Mouse (Mus musculus) cortical plate, adult 2 months (tissue): ENCODE results near the gene Mov10. TPM values are rescaled to one million over a fixed set of nuclear protein-coding genes. Genes with fewer than 3 reads are reported as not detected.
"Not testable (repeated sequence)": the region's sequence is repeated elsewhere in the genome, so short reads cannot be mapped to it uniquely, and the experiment has no call there.

Experiments
- H3K27ac ChIP-seq: fragments of 200-500 bp; 2 replicates; pipeline ENCODE4 v1.5.1; 2012; ENCODE audit warnings: low read length, control low read depth, inconsistent platforms; ENCODE audit not compliant: insufficient read depth
- H3K4me1 ChIP-seq: fragments of 200-500 bp; 2 replicates; pipeline ENCODE4 v1.6.1; 2011; ENCODE audit warnings: low read length; ENCODE audit not compliant: control insufficient read depth, insufficient read depth
- H3K4me3 ChIP-seq: fragments of 200-500 bp; 2 replicates; pipeline ENCODE4 v1.5.1; 2011; ENCODE audit warnings: mild to moderate bottlenecking, low read length, control low read depth; ENCODE audit not compliant: insufficient read depth
- CTCF ChIP-seq: fragments of 200-500 bp; IDR thresholded peaks from 2 replicates; pipeline ENCODE4 v1.5.1; 2011; ENCODE audit warnings: mild to moderate bottlenecking, control low read depth, low read length; ENCODE audit not compliant: insufficient read depth; ENCODE audit errors: extremely low read depth
- POLR2A ChIP-seq: fragments of 200-500 bp; IDR thresholded peaks from 2 replicates; pipeline ENCODE4 v1.6.1; 2011; ENCODE audit warnings: mild to moderate bottlenecking, low read length, control low read depth; ENCODE audit not compliant: insufficient read depth; ENCODE audit errors: extremely low read depth
- polyA plus RNA-seq: library from polyadenylated mRNA; depleted of rRNA; stranded (reverse); fragments of >200 nt; gene quantifications from 2 replicates; pipeline ENCODE4 v1.2.3, GENCODE M21; 2012; rRNA removed

The Mov10 gene
- polyA plus RNA-seq: 11.8 and 13.4 TPM in 2 replicates

DNA sequence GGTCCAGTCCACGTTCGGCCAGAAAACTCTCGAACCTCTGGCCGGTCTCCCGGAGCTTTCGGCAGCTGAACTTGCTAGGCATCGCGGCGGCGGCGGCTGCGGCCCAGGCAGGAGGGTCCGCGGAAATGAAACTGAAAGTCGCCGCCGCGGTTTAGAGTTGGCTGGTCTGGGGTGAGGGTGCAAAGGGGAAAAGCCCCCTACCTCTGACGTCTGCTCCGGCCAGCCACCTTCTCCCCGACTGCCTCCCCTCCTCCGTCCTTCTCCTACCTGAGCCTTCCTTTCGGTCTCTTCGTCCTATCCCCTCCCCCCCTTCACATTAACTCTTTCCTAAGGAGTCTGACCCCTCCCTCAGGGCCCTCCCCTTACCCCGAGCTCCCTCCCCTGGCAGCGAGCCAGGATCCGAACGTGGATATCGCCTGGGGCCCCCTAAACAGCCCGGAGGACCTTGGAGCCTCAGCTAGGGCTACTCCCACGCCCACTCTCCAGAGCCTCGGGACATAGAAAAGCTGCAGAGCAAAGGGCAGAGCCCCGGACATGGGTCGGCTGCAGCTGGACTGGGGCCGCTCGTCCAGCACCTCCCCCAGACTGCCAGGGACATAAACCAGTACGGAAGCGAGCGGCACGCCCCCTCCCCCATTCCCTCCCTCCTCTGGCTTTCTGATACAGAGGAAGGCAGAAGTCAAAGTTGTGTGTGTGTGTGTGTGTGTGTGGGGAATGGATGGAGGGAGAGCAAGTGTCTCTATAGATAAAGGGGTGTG, at the start of gene Mov10:
Mov10 (minus strand) TSS at position 573 of the 758 bp plus-strand sequence.
- Histone ChIP-seq H3K4me1 (peaks cover 7% of the 10 kb centered on the region; the same call in 1 of the 2 replicates), H3K4me3 (peak within 1 kb of the TSS; percentile 90), H3K27ac (peak within 1 kb of the TSS; percentile 63)
- TF ChIP-seq CTCF (no peak), POLR2A (no peak)

DNA sequence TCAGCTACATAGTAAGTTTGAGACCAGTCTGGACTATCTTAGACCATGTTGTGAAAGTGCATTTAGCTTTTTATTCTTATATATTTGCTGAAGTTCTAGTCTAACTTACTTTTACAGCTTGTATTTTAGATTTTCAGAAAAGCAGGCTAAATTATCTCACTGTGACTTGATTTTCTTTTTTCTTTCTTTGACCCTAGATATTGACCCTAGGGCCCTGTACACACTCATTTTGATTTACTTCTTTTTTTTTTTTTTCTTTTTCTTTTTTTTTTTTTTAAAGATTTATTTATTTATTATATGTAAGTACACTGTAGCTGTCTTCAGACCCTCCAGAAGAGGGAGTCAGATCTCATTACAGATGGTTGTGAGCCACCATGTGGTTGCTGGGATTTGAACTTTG, 48.3 kb upstream of the Mov10 start:
- not testable (repeated sequence) for H3K27ac ChIP-seq, H3K4me1 ChIP-seq, H3K4me3 ChIP-seq

DNA sequence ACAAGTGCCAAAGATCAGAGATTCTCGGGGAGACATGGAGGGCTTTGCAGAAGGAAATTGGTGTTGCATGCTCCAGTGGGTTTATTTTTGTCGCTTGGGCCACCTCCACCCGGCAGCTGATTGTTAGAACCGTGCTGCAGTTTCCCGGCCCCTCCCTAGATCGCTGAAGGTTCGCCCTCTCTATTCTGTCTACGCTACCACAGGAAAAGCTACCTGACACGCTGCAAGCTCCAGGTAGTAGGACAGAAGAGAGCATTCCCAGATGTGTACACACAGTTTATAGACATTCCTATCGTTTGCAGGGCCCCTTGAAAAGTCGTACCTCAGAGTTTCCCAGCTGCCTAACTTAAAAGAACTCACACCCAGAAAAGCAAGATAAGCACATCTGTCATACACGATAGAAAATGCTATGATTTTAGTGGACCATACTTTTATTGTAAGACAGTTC, 47.0 kb upstream of the Mov10 start:
- Histone ChIP-seq H3K4me3 (peak overlapping the region; percentile 74), H3K27ac (peak overlapping the region; percentile 94), H3K4me1 (0 out of 2 replicates have a peak, but pooled peaks cover 3% of the 10 kb centered on the region)
- no peak for TF ChIP-seq CTCF
- TF ChIP-seq POLR2A: no peak

DNA sequence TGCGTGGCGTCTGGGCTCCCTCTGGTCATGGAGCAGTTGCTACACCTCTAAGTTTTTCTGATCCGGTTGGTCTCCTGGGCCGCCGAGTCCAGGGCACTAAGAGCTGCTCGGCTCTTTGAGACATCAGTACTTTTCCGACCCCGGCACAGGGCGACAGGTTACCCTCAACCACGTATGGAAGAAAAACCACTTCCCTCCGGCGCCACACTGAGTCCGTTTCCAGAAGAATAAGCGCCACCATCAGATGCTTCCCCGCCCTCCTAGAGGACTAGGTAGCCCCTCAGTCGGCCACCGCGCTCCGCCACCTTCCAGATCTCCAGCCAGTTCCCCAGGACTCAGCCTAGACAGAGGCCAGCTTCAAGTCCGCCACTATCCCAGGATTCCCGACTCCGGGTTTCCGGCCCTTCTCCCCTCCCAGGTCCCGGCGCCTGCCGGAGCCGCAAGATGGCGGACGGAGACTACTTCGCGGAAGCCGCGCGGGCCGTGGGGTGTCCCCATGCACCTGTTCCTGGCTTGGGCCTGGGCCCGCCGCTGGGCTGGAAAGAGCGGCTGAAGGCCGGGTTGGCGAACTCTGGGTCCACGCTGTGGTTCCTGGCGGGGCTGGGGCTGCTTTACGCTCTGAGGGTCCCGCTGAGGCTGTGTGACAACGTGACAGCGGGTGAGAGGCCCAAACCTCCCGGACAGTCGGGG, 46.4 kb upstream of the Mov10 start:
- peak overlapping the region; percentile 74 for H3K4me3 ChIP-seq
- H3K4me1 ChIP-seq: 0 out of 2 replicates have a peak, but pooled peaks cover 3% of the 10 kb centered on the region
- H3K27ac ChIP-seq: peak overlapping the region; percentile 94
- TF ChIP-seq CTCF (no peak), POLR2A (peak; percentile 66; the same call in 1 of the 2 replicates)

DNA sequence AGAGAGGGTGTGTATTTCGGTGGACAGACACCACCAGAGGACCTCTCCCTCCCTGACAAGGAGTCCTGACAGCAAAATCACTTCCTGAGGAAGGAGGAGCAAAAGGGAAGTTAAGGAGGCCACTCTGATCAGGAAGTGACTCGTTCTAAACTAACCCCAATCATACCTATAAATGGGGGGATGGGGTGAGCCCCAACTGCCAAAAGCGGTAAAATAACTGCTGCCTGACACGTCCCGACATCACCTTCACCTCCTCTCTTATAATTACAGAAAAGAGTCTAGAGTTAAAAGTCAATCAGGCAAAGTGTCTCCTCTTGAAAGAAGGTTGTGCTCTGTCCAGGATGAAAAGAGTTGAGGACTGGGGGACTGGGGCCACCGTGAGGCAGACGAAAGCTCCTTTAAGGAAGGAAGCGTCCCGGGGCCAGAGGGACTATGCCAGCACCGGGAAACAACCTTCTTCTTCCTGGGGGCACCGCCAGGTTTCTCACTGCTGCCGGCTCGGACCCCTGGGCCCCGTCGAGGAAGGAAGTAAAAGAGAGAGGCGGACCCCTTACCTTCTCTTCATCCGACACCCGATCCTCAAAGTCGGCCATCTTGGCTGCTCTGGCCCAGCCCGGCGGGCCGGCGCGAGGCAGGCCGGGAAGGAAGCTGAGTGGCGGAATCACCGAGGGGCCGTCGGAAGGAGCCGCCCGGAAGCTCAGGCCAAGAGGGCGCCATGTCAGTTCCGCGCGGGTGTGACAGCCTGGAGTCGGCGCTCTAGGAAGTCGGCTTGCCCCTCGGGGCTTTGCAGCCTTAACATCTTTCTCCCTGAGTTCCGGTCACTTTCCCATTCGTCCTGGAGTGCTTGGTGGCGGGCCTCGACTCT, 45.7 kb upstream of the Mov10 start, which contains the start of the genes St7l and Capza1:
St7l (plus strand) TSS at position 220 of the 865 bp plus-strand sequence.
Capza1 (minus strand) TSS at position 720 of the 865 bp plus-strand sequence.
- Histone ChIP-seq H3K27ac (peak within 1 kb of the TSS; percentile 94), H3K4me3 (peak within 1 kb of the TSS; percentile 74), H3K4me1 (0 out of 2 replicates have a peak, but pooled peaks cover 3% of the 10 kb centered on the region)
- TF ChIP-seq POLR2A (peak; percentile 76), CTCF (no peak)

DNA sequence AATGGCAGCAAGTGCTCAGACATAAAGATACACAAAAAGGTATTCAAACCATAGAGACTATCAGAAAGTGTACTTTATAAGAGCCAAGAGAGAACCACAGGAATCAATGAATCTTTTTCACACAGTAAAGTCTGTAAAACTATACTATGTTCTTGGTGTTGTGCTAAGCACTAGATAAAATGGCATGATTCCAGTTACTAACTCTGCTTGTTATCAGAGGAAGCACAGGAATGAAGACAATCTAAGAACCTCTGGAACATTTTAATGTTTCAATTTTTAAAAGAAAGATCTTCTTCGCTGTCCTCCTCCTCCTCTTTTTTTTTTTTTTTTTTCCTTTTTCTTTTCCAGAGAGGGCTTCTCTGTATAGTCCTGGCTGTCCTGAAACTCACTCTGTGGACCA, 40.2 kb upstream of the Mov10 start:
- no peaks in the 10 kb centered on the region; the same call in 1 of the 2 replicates for H3K4me1 ChIP-seq
- H3K4me3 ChIP-seq: no peak overlapping the region
- TF ChIP-seq CTCF (no peak), POLR2A (no peak)
- no peak overlapping the region for H3K27ac ChIP-seq

DNA sequence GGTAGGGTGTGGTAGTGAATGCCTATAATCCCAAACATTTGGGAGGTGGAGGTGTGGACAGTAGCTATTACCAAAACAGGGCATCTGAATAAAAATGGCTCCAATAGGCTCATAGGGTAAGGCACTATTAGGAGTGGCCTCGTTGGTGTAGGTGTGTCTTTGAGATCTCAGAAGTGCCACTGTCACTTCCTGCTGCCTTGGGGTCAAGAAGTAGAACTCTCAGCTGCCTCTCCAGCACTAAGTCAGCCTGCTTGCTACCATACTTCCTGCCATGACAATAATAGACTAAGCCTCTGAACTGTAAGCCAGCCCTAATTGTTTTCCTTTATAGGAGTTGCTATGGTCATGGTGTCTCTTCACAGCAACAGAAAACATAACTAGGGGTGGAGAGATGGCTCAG, 37.7 kb upstream of the Mov10 start:
- no peak overlapping the region for H3K4me3 ChIP-seq
- TF ChIP-seq CTCF: no peak
- no peak for TF ChIP-seq POLR2A

DNA sequence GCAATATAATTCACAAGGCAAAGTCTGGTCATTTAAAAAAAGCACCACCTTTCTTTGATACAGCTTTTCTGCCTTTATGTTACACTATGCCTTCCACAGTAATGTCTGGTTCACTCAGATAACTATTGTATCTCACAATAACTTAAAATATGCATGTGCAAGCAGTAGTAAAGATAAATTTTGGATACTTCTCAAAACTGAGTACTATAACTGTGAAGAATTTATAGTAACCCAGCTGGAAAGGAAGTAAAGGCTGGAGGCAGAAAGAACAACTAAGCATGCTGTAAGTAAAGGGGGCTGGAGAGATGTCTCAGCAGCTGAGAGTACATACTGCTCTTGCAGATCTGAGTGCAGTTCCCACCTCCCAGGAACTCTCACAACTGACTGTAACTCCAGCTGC, 36.5 kb upstream of the Mov10 start:
- Histone ChIP-seq H3K27ac (no peak overlapping the region), H3K4me3 (no peak overlapping the region), H3K4me1 (no peaks in the 10 kb centered on the region; the same call in 1 of the 2 replicates)
- no peak for TF ChIP-seq POLR2A
- TF ChIP-seq CTCF: no peak

More for the DNA sequence above, 37.7 kb upstream of the Mov10 start:
- Histone ChIP-seq H3K4me1 (no peaks in the 10 kb centered on the region; the same call in 1 of the 2 replicates), H3K27ac (no peak overlapping the region)

DNA sequence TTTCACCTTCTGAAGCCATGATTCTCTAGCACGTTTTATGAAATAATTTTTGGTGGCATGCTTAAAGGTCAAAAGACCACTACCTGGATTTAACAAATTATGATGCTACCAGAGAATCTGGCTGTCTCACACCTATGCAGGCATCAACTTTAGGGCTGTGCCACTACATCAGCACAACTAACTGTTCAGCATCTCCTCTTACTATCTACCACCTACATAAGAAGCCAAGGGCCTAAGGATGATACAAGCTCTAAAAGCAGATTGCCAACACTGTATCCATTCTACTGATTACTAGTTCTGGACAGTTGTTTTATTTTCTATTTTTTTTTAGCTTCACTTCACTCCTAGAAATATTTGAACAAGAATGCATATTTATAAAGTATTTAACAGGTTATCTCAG, 36.1 kb upstream of the Mov10 start:
- TF ChIP-seq CTCF (no peak), POLR2A (no peak)
- no peaks in the 10 kb centered on the region; the same call in 1 of the 2 replicates for H3K4me1 ChIP-seq
- no peak overlapping the region for H3K27ac ChIP-seq
- no peak overlapping the region for H3K4me3 ChIP-seq
